Mouse (Mus musculus) heart, postnatal 10 days (tissue): Measurements from ENCODE around the gene Slc44a2. TPM values are rescaled to one million over a fixed set of nuclear protein-coding genes. Genes with fewer than 3 reads are reported as not detected.
A peak's percentile ranks its signal among the peaks of the same experiment; 100 is the strongest.

ENCODE experiments used
- DNase-seq, 2 experiments: peaks; one replicate each; pipeline ENCODE4 v3.0.0; 2021
- intact Hi-C: fragments of 180-260 bp; cut with DNase I; formaldehyde crosslinking; loops from one replicate; pipeline ENCODE4 v1.15.1; 2025
- total RNA-seq, 2 experiments: library from RNA; stranded (reverse); gene quantifications; 2 replicates each; pipeline ENCODE4 v1.2.3; 2021

The Slc44a2 gene
- total RNA-seq, 2 experiments from 2014 or later: 86.7 to 95.4 TPM

DNA sequence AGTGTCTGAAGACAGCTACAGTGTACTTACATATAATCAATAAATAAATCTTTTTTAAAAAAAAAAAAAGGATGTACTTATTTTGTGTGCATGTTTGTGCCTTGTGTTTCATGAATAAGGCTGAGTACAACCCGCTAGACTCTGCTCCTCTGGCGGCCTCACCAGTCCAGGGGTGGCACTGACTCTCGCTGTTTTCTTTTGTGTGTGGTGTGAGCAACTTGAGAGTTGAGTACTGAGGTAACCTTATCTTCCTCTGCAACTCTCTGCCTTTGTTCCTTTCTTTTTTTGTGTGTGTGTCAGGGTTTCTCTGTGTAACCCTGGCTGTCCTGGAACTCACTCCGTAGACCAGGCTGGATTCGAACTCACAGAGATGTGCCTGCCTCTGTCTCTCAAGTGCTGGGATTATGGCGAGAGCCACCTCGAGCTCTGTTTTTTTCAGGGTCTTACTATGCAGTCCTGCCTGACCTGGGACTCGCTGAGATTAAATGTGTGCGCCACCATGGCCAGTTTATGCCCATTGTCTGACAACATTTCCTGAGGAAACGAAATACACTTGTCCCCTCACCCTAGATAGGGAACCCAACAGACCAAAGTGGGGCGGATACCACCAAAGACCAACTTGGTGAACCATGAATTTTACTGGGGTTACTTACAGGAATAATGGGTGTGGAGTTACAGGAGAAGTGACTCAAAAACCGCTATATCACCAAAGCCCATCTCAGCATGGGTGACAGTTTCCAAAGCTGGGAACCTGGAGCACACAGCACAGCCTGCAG lies 11.1 kb downstream of the Slc44a2 start:
- DNase-seq: no peak
- intact Hi-C loops: no loop called here

DNA sequence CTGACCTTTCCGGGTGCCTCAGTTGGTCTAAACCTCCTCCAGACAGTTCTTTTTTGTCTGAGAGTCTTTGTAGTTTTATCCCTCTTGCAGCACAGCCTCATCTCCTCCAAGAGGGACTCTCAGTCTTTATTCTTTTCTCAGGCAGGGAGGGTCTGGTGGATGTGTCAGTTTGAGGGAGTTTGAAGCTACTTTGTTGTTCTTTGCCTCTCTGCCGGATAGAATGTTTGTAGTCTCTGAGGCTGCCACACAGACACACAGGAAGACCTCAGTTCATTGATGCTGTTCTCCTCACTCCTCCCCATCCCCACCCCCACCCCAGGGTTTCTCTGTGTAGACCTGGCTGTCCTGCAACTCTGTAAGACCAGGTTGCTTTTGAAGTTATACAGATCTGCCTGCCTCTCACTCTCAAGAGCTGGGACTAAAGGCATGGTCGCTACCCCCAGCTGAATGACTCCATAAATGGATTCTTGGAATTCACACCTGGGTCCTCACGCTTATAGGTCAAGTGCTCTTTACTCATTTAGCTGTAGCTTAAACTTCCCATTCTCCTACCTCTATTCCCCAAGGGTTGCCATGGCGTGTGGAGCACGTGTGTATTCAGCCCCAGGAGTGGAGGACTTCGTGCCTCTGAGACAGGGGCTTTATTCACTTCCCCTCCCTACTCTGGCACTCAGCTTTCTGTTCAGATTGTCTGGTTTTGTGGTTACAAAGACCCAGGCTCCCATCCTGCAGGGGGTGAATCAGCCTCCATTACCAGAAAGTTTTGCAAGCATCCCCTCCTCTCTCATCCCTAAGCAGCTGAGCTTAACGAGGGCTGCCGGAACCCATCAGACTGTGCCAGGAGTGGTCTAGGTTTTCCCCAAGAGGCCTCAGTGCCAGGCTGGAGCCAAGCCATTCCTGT lies 11.9 kb downstream of the Slc44a2 start:
- DNase-seq: no peak
- intact Hi-C loops: no loop called here

DNA sequence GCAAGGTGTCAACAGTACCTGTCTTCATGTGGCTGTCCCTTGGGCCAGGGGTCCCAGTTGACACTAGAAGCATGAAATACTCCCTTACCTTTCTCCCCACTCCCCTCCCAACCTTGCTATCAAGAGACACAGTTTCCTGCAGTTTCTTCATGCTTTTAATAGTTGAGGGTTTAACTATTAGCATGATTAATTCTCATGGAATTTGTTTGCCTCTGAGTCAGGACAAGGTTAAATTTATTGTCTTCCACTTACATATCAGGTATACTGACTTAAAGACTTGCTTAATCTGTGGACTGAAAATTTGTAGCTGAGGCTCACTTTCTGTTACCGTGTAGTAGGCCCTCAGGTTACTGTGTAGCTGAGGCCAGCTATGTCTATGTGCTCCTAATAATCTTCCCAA lies 13.0 kb downstream of the Slc44a2 start:
- intact Hi-C loops: no loop called here
- no peak for DNase-seq

DNA sequence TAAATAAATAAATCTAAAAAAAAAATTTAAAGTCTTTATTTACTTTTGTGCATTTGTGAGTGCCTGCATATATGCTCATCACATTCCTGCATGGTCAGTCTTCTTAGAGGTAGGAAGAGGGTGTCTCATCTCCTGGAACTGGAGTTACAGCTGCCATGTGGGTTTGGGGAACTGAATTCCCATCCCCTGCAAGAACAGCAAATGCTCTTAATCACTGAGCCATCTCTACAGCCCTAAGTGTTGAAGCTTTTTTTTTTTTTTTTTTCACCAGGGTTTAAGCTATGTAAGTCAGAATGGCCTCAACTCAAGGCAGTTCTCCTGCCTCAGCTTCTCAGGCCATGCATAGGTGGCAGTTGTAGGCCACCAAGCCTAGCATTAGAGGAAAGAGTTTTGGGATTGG lies 14.2 kb downstream of the Slc44a2 start:
- intact Hi-C loops: no loop called here
- DNase-seq: no peak

DNA sequence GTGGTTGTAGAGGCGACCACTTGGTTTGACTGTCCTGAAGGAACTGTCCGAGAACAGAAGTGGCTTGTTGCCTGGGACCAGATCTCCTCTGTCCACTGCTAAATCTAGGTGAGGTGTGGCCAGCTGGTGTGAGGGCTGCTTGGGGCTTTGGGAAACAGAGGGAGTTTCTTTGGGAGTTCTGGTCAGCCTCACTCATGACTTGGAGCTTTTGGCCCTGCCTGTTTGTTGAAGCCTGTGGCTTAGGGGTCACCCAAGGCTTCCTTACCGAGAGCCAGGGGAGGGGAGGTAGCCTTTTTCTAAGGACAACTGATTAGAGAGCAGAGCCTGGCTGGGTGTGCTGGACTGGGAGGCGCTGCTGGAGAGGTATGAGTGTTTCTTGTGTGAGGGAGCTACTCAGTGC lies 14.9 kb downstream of the Slc44a2 start:
- intact Hi-C loops: no loop called here
- DNase-seq: peak; percentile 69 to 76

DNA sequence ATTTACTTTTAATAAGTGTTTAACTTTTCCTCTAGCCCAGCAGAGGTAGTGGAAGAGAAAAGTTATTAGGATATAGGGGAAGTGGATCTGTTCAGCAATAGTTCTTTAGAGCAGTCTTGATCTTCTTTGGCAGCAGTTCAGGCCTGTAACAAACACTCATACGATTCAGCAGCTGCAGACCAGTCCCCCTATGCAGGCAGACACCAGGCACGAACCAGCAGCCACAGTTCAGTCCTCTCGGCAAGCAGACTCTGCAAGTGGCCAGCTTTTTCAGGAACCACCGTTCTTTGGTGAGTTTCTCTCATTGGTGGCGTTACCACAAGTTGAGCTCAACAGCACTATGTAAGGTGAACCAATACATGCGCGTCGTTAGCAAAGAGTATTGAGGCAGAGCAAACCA lies 16.0 kb downstream of the Slc44a2 start:
- intact Hi-C loops: loop anchor here (2.0 kb wide), 1 partner anchor 16 kb away; the partner anchor contains the start of gene Slc44a2
- no peak for DNase-seq

DNA sequence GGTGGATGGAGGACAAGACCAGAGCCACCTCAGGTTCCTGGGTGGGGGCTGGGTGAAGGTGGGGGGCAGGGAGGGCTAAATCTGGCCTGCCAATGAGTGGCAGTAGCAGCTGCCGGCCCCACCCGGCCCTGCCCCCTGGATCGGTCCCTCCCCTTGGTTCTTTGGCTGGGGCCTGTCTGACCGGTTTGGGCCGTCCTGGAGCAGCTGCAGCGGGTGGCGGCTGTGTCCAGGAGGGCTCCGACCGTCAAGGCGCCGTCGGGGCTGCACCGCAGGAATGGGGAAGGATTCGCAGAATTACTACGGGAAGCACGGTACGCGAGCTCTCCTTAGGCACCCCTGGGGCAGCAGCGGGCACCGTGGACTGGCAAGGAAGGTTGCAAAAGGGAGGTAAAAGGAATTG lies 17.2 kb downstream of the Slc44a2 start:
- DNase-seq: peak; percentile 52 to 75
- intact Hi-C loops: loop anchor here (2.0 kb wide), 1 partner anchor 17 kb away; the partner anchor contains the start of gene Slc44a2

DNA sequence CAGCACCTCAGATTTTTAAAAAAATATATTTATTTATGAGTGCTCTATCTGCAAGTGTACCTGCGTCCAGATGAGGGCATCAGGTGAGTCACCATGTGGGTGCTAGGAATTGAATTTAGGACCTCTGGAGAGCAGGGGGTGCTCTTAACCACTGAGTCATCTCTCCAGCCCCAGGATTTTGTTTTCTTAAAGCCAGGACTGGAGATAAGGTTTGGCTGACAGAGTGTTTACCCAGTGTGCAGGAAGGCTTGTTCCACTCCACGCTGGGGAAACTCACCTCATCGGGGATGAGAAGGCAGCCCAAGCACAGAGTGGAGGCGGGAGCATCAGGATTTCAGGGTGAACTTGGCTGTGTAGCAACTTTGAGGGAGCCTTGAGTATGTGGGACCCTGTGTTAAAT lies 19.9 kb downstream of the Slc44a2 start:
- DNase-seq: no peak
- intact Hi-C loops: no loop called here

DNA sequence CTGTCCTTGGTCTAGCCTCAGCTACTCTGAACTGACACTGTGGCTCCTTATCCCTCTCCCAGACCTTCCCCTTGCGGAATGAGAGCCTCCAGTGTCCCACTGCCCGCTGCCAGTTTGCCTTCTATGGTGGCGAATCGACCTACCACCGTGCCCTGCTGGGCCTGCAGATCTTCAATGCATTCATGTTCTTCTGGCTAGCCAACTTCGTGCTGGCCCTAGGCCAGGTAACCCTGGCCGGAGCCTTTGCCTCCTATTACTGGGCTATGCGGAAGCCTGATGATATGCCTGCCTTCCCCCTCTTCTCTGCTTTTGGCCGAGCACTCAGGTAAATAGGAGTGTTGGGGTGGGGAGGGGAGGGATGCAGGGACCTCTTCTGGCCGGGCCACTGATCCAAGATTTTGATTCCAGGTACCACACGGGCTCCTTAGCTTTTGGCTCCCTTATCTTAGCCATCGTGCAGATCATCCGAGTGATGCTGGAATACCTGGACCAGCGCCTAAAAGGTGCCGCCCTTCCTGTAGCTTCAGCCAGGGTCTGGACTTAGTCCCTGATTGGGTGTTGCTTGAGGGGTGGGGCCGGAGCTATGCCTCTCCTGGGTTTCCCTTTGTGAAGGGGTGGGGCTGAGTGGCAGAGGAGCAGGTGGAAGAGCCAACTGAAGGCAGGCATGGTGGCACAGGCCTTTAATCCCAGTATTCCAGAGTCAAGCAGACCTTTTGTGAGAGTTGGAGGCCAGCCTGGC lies 26.3 kb downstream of the Slc44a2 start:
- peak; percentile 57 to 65 for DNase-seq
- intact Hi-C loops: no loop called here

DNA sequence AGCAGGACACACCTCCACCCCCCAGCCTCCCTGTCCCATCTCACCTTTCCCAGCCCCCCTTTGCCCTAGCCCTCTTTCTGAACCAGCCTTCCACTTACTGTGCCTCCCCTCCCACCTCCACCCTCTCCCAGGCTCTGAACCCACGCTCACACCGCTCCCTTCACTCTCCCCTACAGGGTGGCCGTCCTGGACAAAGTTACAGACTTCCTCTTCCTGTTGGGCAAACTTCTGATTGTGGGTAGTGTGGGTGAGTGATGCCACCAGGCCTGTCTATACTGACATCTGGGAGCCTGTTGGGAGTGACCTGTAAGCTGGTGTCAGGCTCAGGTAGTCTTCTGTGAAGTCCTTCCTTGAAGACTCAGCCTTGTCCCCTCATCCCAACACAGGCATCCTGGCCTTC lies 27.7 kb downstream of the Slc44a2 start:
- DNase-seq: no peak
- intact Hi-C loops: no loop called here

DNA sequence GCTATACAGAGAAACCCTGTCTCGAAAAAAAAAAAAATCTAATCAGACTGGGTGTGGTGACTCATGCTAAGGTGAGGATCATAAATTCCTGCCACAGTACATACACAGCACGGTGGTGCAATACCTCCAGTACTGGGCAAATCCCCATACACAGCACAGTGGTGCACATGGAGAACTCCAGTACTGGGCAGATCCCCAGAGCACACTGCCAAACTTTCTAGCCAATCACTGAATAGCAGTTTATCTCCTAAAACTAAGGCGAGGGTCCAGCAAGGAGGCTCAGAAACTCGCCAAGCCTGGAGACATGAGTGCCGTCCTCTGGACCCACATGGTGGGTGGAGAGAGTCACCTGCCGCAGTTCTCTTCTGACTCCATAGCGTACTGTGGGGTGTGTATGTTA lies 30.7 kb downstream of the Slc44a2 start:
- no peak for DNase-seq
- intact Hi-C loops: no loop called here

DNA sequence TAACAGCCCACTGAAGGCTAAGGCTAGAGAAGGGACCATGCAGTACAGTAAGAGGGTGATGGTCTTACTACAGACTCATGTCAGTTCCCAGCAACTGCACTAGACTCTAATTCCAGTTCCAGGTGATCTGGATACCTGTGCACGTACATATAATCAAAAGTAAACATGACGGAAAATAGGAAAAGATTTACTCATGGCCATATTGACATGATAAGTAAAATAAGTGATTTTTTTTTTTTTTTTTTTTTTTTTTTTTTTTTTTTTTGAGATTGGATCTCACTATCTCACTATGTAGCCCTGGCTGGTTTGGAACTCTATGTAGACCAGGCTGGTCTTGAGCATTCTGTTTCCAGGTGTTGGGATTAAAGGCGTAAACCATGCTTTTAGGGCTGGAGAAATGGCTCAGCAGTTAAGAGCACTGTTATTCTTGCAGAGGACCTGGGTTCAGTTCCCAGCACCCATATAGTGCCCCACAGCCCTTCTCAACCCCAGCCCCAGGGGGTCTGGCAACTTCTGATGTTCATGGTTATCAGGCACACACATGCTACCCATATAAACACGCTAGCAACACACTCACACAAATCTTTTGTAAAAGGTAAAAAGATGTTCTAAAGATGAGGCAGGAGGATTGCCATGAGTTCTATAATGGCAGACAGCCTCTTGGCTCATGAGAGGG lies 31.3 kb downstream of the Slc44a2 start:
- intact Hi-C loops: no loop called here
- DNase-seq: no peak

DNA sequence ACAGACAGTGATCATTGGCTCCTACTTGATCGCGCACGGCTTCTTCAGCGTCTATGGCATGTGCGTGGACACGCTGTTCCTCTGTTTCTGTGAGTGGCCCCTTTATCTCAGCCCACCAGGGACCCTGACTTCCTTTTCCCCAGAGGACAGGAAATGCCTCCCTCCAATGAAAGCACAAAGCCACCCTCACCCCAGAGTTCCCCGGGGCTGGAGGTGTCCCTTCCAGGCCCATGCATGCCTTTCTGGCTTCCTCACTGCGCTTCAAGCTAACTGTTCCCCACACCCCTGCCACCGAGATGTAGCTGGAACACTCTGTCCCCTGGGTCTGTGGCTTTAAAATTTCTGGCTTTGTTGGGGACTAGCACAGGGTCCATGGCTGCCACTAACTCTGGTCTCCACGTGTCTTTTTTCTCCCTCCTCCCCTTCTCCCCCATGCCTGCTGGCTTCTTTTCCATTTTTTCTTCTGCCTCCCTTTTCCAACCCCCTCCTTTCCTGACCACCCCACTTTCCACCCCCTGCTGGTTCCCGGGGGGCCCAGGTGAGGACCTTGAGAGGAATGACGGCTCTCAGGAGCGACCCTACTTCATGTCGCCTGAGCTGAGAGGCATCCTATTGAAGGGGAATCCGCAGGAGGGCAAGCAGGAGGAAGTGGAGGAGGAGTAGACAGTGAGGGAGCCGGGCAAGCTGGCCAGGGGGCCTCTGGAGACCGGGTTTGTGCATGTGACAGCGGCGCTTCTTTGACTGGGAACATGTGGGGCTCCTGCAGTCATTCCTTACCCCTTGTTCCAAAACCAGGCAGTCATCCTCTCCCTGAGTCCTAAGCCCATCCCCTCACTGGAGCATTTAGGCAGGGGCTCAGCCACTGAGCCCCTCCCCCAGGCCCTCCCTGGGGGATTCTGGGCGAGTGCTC lies 32.2 kb downstream of the Slc44a2 start:
- intact Hi-C loops: no loop called here
- peak; percentile 25 to 37 for DNase-seq

DNA sequence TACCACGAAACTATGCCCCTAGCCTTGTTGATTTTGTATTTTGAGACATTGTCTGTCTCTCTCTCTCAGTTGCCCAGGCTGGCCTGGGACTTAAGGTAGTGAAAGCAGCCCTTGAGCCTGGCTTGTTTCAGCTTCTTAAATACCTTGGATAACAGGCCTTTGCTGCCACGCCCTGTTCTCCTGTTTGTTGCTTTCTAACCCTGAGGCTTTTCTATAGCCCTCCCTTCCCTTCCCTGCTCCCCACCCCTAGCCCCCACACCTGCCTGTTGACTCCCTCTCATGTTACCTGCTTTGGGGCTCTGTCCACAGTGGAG lies 32.8 kb downstream of the Slc44a2 start:
- intact Hi-C loops: no loop called here
- DNase-seq: no peak

DNA sequence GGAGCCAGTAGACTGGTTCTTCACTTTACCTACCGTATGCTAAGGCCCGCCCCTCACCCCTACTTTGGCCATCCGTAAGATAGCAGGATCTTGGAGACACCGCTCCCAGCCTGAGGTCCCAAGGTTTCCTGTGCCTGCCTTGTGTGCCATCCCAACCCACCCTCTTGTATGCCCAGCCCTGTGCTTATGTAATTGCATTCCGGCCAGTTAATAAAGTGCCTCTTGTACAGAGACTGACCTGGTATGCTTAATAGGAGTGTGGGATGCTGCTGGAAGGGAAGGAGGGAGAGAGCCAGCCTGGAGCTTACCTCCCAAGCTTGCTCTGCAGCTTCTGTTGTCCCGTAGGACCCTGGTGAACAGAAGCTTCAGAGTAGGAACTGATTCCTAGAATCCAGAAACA lies 34.3 kb downstream of the Slc44a2 start:
- intact Hi-C loops: loop anchor here (5.0 kb wide), 1 partner anchor 117 kb away; the partner anchor contains the start of gene Keap1
- no peak for DNase-seq

DNA sequence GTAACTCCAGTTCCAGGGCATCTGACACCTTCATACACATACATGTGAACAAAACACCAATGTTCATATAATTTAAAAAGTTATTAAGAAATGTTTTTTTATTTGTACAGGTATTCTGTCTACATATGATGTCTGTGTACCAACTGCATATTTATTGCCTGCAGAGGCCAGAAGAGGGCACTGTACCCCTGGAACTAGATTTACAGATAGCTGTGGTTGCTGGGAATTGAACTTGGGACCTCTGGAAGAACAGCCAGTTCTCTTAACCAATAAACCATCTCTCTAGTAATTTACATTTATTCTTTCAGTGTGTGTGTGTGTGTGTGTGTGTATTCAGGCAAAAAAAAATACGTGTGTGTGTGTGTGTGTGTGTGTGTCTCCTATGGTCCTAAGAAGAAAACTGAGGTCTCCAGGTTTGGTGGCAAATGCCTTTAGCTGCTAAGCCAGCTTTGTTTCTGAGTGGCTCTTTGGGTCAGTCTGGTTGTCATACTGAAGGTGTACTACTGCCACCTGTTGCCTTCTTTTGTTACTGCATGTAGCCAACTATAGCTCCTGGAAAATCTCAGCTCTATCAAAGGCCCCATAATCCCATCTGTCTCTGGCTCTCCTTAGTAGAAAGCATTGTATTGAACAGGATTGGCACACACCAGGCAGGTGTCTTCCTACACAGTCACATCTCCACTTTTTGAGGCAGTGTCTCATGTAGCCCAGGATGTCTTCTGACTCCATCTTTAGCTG lies 36.7 kb downstream of the Slc44a2 start:
- DNase-seq: peak; percentile 85 to 87
- intact Hi-C loops: loop anchor here (1.0 to 5.0 kb wide), 3 partner anchors 44 to 134 kb away; partner anchors contain the start of gene Keap1

DNA sequence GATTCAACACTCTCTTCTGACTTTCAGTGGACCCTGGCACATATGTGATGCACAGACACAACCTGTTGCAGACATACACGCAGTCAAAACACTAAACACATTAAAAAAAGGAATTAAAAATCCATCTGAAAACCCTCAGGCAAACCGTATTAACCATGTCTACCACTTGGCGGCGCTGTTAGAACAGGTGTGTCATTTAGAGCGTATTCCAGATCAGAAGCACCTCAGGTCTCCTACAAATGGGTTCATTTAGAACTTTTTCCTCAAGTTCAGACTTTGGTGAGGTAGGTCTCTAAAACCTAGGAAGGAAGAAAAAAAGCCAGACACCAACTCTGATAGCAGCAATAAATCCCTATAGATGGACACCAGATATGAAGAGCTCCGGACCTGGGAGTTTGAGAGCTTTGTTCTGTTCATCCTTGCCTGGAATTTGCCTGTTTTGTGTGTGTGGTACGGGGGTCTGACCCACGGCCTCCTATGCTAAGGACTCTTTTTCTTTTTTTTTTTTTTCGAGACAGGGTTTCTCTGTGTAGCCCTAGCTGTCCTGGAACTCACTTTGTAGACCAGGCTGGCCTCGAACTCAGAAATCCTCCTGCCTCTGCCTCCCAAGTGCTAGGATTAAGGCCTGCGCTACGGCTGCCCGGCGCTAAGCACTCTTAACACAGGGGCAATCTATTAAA lies 46.2 kb downstream of the Slc44a2 start:
- intact Hi-C loops: loop anchor here (1.0 to 2.0 kb wide), 2 partner anchors 44 to 102 kb away; no protein-coding TSS in a partner anchor
- peak; percentile 59 to 81 for DNase-seq
